Mouse (Mus musculus): ENCODE data around the gene Mettl7a1. TPM values are rescaled to one million over a fixed set of nuclear protein-coding genes. Genes with fewer than 3 reads are reported as not detected.
"Not testable (repeated sequence)": the region's sequence is repeated elsewhere in the genome, so short reads cannot be mapped to it uniquely, and the experiment has no call there.

Mettl7a1 gene
- polyA plus RNA-seq, 1 experiment from 2014 or later, result 3.5 TPM

DNA sequence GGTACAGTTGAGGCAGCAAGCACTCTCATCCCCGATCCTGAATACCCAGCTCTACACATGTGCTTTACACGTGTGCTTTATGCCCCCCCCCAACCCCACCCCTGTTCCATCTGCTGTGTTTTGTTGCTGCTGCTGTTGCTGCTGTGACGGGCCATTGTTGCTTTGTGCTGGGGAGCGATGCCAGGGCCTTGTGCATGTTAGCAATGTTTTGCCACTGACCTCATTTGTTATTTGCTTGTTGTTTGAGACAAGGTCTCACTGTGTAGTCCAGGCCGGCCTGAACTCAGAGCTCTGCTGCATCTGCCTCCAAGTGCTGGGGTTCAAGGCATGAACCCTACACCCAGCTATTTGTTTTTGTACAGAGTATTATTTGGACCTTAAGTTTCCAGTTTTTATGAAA is 13.1 kb upstream of the Mettl7a1 start:
- no peaks in the 10 kb centered on the region for H3K27me3 ChIP-seq (replicated peaks; ENCODE audit: control insufficient read depth, insufficient read depth, low read length)
- H3K4me3 ChIP-seq (ENCODE audit: low read length), result no peak overlapping the region
- H3K36me3 ChIP-seq (ENCODE audit: control insufficient read depth, insufficient read depth, low read length), result no peaks in the 10 kb centered on the region
- H3K27ac ChIP-seq (ENCODE audit: low read depth, low read length), result no peak overlapping the region
- no peaks in the 10 kb centered on the region for H3K4me1 ChIP-seq (ENCODE audit: control insufficient read depth, insufficient read depth, low read depth, low read length)
- H3K4me2 ChIP-seq (ENCODE audit: low read length), result no peak overlapping the region
- 66% methylated on average over 5 of the region's 5 CpGs for WGBS
- no peaks in the 10 kb centered on the region for H3K9me3 ChIP-seq (ENCODE audit: control insufficient read depth, low read length)
- ATAC-seq, result no peak
- no peak overlapping the region for H3K9ac ChIP-seq (ENCODE audit: low read depth, low read length)

- Histone ChIP-seq H3K4me3 (ENCODE audit: low read length) (no peak overlapping the region), H3K36me3 (ENCODE audit: control insufficient read depth, insufficient read depth, low read length) (no peaks in the 10 kb centered on the region), H3K4me1 (ENCODE audit: control insufficient read depth, insufficient read depth, low read depth, low read length) (no peaks in the 10 kb centered on the region), H3K9ac (ENCODE audit: low read depth, low read length) (no peak overlapping the region), H3K9me3 (ENCODE audit: control insufficient read depth, low read length) (no peaks in the 10 kb centered on the region), H3K27ac (ENCODE audit: low read depth, low read length) (no peak overlapping the region), H3K27me3 (replicated peaks; ENCODE audit: control insufficient read depth, insufficient read depth, low read length) (no peaks in the 10 kb centered on the region), H3K4me2 (ENCODE audit: low read length) (no peak overlapping the region)
- ATAC-seq, result no peak
- WGBS, result 68% methylated on average over 7 of the region's 7 CpGs
These were observed 11.6 kb upstream of the Mettl7a1 start for GRCm38 (mm10) chr15:100292326-100292725.

GRCm38 (mm10) chr15:100297856-100298255 is 6.1 kb upstream of the Mettl7a1 start:
- Histone ChIP-seq H3K27me3 (replicated peaks; ENCODE audit: control insufficient read depth, insufficient read depth, low read length) (no peaks in the 10 kb centered on the region), H3K4me1 (ENCODE audit: control insufficient read depth, insufficient read depth, low read depth, low read length) (no peaks in the 10 kb centered on the region), H3K9ac (ENCODE audit: low read depth, low read length) (no peak overlapping the region), H3K4me2 (ENCODE audit: low read length) (no peak overlapping the region), H3K4me3 (ENCODE audit: low read length) (no peak overlapping the region), H3K9me3 (ENCODE audit: control insufficient read depth, low read length) (no peaks in the 10 kb centered on the region), H3K36me3 (ENCODE audit: control insufficient read depth, insufficient read depth, low read length) (no peaks in the 10 kb centered on the region), H3K27ac (ENCODE audit: low read depth, low read length) (no peak overlapping the region)
- 88% methylated on average over 5 of the region's 5 CpGs for WGBS
- no peak for ATAC-seq

DNA sequence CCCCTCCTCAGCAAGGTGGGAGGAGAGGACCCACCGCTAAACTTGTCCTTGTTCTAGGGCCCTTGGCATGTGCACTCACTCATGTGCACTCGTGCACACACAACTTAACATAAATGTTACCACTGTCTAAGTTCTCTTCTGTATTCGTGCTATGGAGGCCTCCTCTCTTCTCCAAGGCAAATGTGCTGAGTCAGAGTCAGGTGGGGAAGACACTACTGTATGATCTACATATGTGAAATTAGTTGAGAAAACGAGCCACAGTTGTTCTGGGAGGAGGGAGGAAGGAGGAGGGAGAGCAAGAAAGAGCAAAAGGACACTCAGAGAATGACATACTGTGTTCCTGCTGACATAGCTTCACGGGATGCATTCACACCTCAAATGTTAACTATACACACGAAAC is 3.4 kb upstream of the Mettl7a1 start:
- no peak overlapping the region for H3K9ac ChIP-seq (ENCODE audit: low read depth, low read length)
- no peak for ATAC-seq
- H3K9me3 ChIP-seq (ENCODE audit: control insufficient read depth, low read length), result no peaks in the 10 kb centered on the region
- H3K36me3 ChIP-seq (ENCODE audit: control insufficient read depth, insufficient read depth, low read length), result no peaks in the 10 kb centered on the region
- peaks cover 2% of the 10 kb centered on the region; the same call in 1 of the 2 replicates for H3K4me1 ChIP-seq (ENCODE audit: control insufficient read depth, insufficient read depth, low read depth, low read length)
- no peaks in the 10 kb centered on the region for H3K27me3 ChIP-seq (replicated peaks; ENCODE audit: control insufficient read depth, insufficient read depth, low read length)
- WGBS, result 84% methylated on average over 6 of the region's 6 CpGs
- no peak overlapping the region for H3K4me2 ChIP-seq (ENCODE audit: low read length)
- H3K4me3 ChIP-seq (ENCODE audit: low read length), result no peak overlapping the region
- no peak overlapping the region for H3K27ac ChIP-seq (ENCODE audit: low read depth, low read length)

- no peak overlapping the region for H3K9ac ChIP-seq (ENCODE audit: low read depth, low read length)
- 67% methylated on average over 15 of the region's 15 CpGs for WGBS
- H3K27me3 ChIP-seq (replicated peaks; ENCODE audit: control insufficient read depth, insufficient read depth, low read length), result no peaks in the 10 kb centered on the region
- H3K4me1 ChIP-seq (ENCODE audit: control insufficient read depth, insufficient read depth, low read depth, low read length), result peaks cover 2% of the 10 kb centered on the region; the same call in 1 of the 2 replicates
- H3K4me3 ChIP-seq (ENCODE audit: low read length), result no peak overlapping the region
- ATAC-seq, result no peak
- H3K27ac ChIP-seq (ENCODE audit: low read depth, low read length), result no peak overlapping the region
- H3K9me3 ChIP-seq (ENCODE audit: control insufficient read depth, low read length), result no peaks in the 10 kb centered on the region
- no peak overlapping the region for H3K4me2 ChIP-seq (ENCODE audit: low read length)
- no peaks in the 10 kb centered on the region for H3K36me3 ChIP-seq (ENCODE audit: control insufficient read depth, insufficient read depth, low read length)
These were observed 2.4 kb upstream of the Mettl7a1 start for GRCm38 (mm10) chr15:100301556-100301955.

DNA sequence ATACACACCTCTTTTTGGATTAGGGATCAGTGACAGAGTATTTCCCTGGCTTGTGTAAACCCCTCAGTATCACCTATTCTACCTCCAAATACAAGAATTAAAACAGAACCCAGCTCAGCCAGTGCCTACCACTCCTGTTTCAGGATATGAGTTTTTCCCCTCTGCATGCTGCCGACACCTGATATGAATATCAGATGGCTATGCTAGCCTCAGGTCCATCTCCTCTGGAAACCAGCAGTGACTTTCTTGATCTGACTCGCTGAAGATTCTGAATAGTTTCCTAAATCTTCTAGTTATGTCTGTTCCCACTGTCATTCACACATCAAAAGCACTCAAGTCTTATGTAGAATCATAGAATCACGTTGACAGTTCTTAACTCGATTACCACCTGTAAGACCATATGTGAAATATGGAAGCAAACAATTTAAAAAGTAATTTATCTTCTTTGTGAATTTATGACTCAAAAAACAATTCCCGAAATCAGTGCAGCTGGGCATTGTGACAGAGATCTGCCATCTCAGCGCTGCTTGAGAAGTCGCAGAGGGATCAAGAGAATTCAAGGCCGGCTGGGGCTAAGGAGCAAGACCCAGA is 417 bp upstream of the Mettl7a1 start:
- Histone ChIP-seq H3K9me3 (ENCODE audit: control insufficient read depth, low read length) (no peaks in the 10 kb centered on the region), H3K4me3 (ENCODE audit: low read length) (peak overlapping the region; percentile 57), H3K36me3 (ENCODE audit: control insufficient read depth, insufficient read depth, low read length) (no peaks in the 10 kb centered on the region), H3K4me1 (ENCODE audit: control insufficient read depth, insufficient read depth, low read depth, low read length) (peaks cover 2% of the 10 kb centered on the region; the same call in 1 of the 2 replicates), H3K27ac (ENCODE audit: low read depth, low read length) (no peak overlapping the region), H3K27me3 (replicated peaks; ENCODE audit: control insufficient read depth, insufficient read depth, low read length) (no peaks in the 10 kb centered on the region), H3K9ac (ENCODE audit: low read depth, low read length) (no peak overlapping the region), H3K4me2 (ENCODE audit: low read length) (peak overlapping the region; percentile 74)
- WGBS, result 49% methylated on average over 8 of the region's 8 CpGs
- no peak for ATAC-seq

- Histone ChIP-seq H3K27ac (ENCODE audit: low read depth, low read length) (no peak overlapping the region), H3K9ac (ENCODE audit: low read depth, low read length) (no peak overlapping the region), H3K36me3 (ENCODE audit: control insufficient read depth, insufficient read depth, low read length) (no peaks in the 10 kb centered on the region), H3K9me3 (ENCODE audit: control insufficient read depth, low read length) (no peaks in the 10 kb centered on the region), H3K27me3 (replicated peaks; ENCODE audit: control insufficient read depth, insufficient read depth, low read length) (no peaks in the 10 kb centered on the region), H3K4me2 (ENCODE audit: low read length) (no peak overlapping the region), H3K4me3 (ENCODE audit: low read length) (no peak overlapping the region), H3K4me1 (ENCODE audit: control insufficient read depth, insufficient read depth, low read depth, low read length) (peaks cover 2% of the 10 kb centered on the region; the same call in 1 of the 2 replicates)
- no peak for ATAC-seq
- 89% methylated on average over 2 of the region's 2 CpGs for whole genome bisulfite sequencing
These were observed 2.3 kb downstream of the Mettl7a1 start for GRCm38 (mm10) chr15:100306201-100306600.

DNA sequence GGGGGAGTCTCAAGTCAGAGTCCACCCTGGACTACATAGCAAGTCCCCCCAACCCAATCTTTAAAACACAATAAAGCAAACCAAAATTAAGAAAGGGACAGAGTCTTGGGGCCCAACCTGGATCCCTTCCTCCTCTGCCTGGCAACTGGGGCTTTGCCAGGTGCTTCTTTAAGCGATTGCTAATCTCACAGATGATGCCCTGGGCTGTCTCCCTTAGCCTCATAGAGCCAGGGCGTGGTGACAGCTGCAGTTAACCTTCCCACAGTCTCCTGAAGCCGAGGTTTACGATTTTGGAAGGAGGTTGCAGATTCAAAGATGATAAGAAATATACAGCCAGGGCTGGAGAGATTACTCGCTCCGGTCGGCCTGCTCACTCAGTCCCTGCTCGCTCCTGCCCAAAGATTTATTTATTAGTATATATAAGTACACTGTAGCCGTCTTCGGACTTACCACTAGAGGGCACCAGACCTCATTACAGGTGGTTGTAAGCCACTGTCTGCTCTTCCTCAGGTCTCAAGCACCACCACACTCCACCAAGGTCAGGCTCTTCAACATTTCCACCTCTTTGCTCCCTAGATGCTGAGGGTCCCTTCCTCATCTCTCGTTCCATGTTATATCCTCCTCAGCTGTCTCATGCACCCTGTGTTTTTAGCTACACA is 3.6 kb downstream of the Mettl7a1 start:
- not testable (repeated sequence) for H3K4me2 ChIP-seq (ENCODE audit: low read length); H3K27me3 ChIP-seq (replicated peaks; ENCODE audit: control insufficient read depth, insufficient read depth, low read length); H3K9ac ChIP-seq (ENCODE audit: low read depth, low read length); H3K4me1 ChIP-seq (ENCODE audit: control insufficient read depth, insufficient read depth, low read depth, low read length); H3K36me3 ChIP-seq (ENCODE audit: control insufficient read depth, insufficient read depth, low read length); H3K9me3 ChIP-seq (ENCODE audit: control insufficient read depth, low read length); ATAC-seq; H3K4me3 ChIP-seq (ENCODE audit: low read length); H3K27ac ChIP-seq (ENCODE audit: low read depth, low read length)
- 49% methylated on average over 9 of the region's 11 CpGs for WGBS

DNA sequence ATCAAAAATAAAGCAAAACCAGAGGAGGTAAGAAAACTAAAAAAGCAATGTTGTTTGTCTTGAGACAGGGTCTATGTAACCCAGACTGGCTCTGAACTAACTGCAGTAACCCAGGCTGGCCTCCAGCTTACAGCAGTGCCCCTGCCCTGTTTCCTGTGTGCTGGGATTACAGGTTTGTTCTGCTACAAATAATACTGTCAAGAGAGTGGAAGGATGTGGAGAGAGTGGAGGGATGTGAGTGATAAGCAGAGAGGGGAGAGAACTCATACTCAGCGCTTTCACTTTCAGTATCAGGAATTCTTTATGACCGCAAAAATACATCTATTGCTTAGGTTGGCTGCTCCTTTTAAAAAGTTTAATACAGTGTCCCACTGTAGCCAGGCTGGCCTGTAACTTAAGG is 8.4 kb downstream of the Mettl7a1 start:
- no peaks in the 10 kb centered on the region for H3K9me3 ChIP-seq (ENCODE audit: control insufficient read depth, low read length)
- H3K27me3 ChIP-seq (replicated peaks; ENCODE audit: control insufficient read depth, insufficient read depth, low read length), result no peaks in the 10 kb centered on the region
- no peak overlapping the region for H3K4me3 ChIP-seq (ENCODE audit: low read length)
- H3K9ac ChIP-seq (ENCODE audit: low read depth, low read length), result no peak overlapping the region
- H3K4me1 ChIP-seq (ENCODE audit: control insufficient read depth, insufficient read depth, low read depth, low read length), result no peaks in the 10 kb centered on the region
- no peak overlapping the region for H3K4me2 ChIP-seq (ENCODE audit: low read length)
- no peak overlapping the region for H3K27ac ChIP-seq (ENCODE audit: low read depth, low read length)
- 92% methylated on average over 2 of the region's 2 CpGs for WGBS
- H3K36me3 ChIP-seq (ENCODE audit: control insufficient read depth, insufficient read depth, low read length), result 0 out of 2 replicates have a peak, but pooled peaks cover 2% of the 10 kb centered on the region
- ATAC-seq, result no peak
